Mouse (Mus musculus): ENCODE data around the gene Gpr68. TPM values are rescaled to one million over a fixed set of nuclear protein-coding genes. Genes with fewer than 3 reads are reported as not detected.

Gene Gpr68
- polyA plus RNA-seq, 1 experiment from 2014 or later, result 5.4 TPM

DNA sequence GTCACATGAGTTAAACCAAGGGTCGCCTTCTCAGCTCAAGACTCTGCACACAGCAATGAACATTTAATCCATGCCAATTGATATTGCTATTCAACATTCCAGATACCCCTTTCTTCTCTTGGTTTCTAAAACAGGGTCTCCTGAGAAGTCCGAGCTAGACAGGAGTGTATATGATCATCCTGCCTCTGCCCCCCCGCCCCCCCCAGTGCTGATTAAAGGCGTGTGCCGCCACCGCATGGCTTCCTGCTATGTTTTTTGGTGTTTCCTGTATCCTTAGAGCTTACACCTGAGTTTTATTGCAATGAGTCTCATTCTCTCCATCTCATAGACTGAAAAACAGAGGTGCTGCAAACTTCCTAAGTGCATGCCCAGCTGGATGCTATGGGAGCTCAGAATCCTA, 6.6 kb downstream of the Gpr68 start:
- 85% methylated on average over 6 of the region's 6 CpGs for WGBS
- H3K27me3 ChIP-seq (ENCODE audit: control insufficient read depth, insufficient read depth, low read length), result peaks cover 11% of the 10 kb centered on the region
- no peak for ATAC-seq (ENCODE audit: low read depth)

DNA sequence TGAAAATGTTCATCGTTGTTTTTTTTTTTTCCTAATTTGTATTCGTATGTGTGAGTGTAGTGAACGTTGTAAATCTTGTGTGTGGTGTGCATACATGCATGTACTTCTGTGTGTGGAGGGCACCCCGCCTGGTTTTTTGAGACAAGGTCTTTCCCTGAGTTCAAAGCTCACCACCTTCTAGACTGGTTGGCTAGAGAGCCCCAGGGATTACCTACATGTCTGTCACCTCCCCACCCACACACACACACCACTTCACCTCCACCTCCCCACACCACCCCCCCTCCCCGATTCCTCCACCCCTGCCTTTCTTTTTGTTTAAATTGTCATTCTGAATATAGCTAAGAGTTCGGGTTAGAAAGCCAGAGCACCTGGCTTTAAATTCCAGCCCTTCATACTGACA, 7.1 kb downstream of the Gpr68 start:
- no peaks in the 10 kb centered on the region for H3K9me3 ChIP-seq (ENCODE audit: control insufficient read depth, low read length)
- no peak overlapping the region for H3K4me2 ChIP-seq (ENCODE audit: low read depth, low read length)
- peaks cover 11% of the 10 kb centered on the region for H3K27me3 ChIP-seq (ENCODE audit: control insufficient read depth, insufficient read depth, low read length)
- H3K4me1 ChIP-seq (ENCODE audit: control insufficient read depth, insufficient read depth, low read length), result peaks cover 6% of the 10 kb centered on the region; the same call in 1 of the 2 replicates
- ATAC-seq (ENCODE audit: low read depth), result no peak
- no peak overlapping the region for H3K4me3 ChIP-seq (ENCODE audit: low read depth, low read length)
- 78% methylated on average over 6 of the region's 6 CpGs for WGBS
- H3K36me3 ChIP-seq (ENCODE audit: control insufficient read depth, insufficient read depth, low read length), result no peaks in the 10 kb centered on the region
- H3K9ac ChIP-seq (replicated peaks; ENCODE audit: low read depth, low read length), result no peak overlapping the region
- H3K27ac ChIP-seq (ENCODE audit: low read depth, low read length), result no peak overlapping the region

More for the DNA sequence above, 6.6 kb downstream of the Gpr68 start:
- no peaks in the 10 kb centered on the region for H3K9me3 ChIP-seq (ENCODE audit: control insufficient read depth, low read length)
- no peak overlapping the region for H3K9ac ChIP-seq (replicated peaks; ENCODE audit: low read depth, low read length)
- H3K36me3 ChIP-seq (ENCODE audit: control insufficient read depth, insufficient read depth, low read length), result no peaks in the 10 kb centered on the region
- peaks cover 6% of the 10 kb centered on the region; the same call in 1 of the 2 replicates for H3K4me1 ChIP-seq (ENCODE audit: control insufficient read depth, insufficient read depth, low read length)
- H3K4me2 ChIP-seq (ENCODE audit: low read depth, low read length), result no peak overlapping the region
- H3K27ac ChIP-seq (ENCODE audit: low read depth, low read length), result no peak overlapping the region
- H3K4me3 ChIP-seq (ENCODE audit: low read depth, low read length), result no peak overlapping the region

DNA sequence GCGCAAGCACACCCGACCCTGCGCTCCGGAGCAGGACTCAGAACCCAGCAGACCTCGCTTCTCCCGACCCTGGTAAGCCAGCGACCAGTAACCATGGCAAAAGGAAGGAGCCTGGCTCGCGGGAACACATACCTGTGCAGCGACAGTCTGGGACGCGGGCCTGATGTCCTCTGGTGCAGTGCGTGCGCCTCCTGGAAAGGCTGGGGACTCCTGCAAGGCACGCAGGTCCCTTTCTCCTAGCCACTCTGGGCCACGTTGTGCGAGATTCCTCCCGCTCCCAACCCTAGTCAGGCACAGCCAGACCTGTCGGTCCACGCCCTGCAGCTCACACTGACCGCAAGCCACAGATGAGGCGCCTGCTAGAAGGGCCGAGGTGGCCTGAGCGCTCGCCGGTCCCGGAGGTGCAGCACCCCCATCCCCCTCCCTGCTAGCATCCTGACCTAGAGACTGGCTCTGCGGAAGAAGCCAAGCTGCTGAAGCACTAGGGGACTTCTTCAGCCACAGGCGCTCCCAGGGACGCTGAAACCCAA, 8.8 kb downstream of the Gpr68 start:
- peak overlapping the region; percentile 33 for H3K4me3 ChIP-seq (ENCODE audit: low read depth, low read length)
- H3K4me1 ChIP-seq (ENCODE audit: control insufficient read depth, insufficient read depth, low read length), result peaks cover 6% of the 10 kb centered on the region; the same call in 1 of the 2 replicates
- WGBS, result under 1% methylated on average over 30 of the region's 30 CpGs
- H3K27ac ChIP-seq (ENCODE audit: low read depth, low read length), result peak overlapping the region; percentile 28; the same call in 1 of the 2 replicates
- peak; percentile 63; the same call in 1 of the 2 replicates for ATAC-seq (ENCODE audit: low read depth)
- peaks cover 11% of the 10 kb centered on the region for H3K27me3 ChIP-seq (ENCODE audit: control insufficient read depth, insufficient read depth, low read length)
- peak overlapping the region; percentile 54 for H3K9ac ChIP-seq (replicated peaks; ENCODE audit: low read depth, low read length)
- H3K36me3 ChIP-seq (ENCODE audit: control insufficient read depth, insufficient read depth, low read length), result no peaks in the 10 kb centered on the region
- H3K9me3 ChIP-seq (ENCODE audit: control insufficient read depth, low read length), result no peaks in the 10 kb centered on the region
- H3K4me2 ChIP-seq (ENCODE audit: low read depth, low read length), result peak overlapping the region; percentile 61

DNA sequence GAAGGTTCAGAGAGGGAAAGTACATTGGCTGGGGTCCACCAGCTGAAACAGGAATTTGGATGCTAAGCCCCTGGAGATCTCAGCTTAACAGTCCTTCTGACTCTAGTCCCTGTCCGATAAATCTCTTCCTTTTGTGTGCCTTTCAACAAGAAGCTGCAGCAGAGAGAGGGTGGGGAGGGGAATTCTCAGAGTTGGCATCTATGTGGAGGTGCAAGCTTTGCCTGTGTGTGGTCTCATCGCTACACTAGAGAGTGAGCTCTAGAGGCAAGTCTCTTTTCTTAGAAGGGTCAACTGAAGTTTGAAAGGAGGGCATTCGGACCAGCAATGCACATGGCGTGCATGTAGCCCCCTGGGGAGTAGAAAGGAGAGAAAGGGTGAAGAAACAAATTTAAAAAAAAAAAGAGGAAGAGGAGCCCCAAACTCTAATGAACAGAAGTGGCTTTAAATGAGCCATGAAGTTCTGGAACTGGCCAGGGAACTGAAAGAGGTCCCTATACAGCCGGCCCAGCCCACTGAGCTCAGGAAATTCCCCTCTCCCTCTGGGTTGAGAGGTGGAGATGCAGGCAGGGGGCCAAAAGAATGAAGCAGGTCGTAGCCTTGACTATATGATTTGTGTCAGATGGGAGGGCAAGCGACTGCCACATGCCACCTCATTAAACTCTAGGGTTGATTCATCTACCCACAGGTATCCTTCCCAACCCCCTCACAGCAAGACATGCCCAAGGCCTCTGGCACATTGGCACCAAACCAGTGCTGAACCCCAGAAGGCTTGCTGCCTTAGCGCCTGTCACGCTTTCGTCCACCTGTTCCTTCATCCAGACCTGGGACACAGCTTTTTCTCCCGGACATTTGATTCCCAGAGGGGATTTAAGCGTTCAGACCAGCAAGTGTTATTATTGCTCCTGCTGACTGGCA, 10.0 kb downstream of the Gpr68 start:
- Histone ChIP-seq H3K9me3 (ENCODE audit: control insufficient read depth, low read length) (no peaks in the 10 kb centered on the region), H3K36me3 (ENCODE audit: control insufficient read depth, insufficient read depth, low read length) (no peaks in the 10 kb centered on the region), H3K27ac (ENCODE audit: low read depth, low read length) (no peak overlapping the region), H3K4me2 (ENCODE audit: low read depth, low read length) (peak overlapping the region; percentile 61), H3K27me3 (ENCODE audit: control insufficient read depth, insufficient read depth, low read length) (peaks cover 11% of the 10 kb centered on the region), H3K4me3 (ENCODE audit: low read depth, low read length) (peak overlapping the region; percentile 33; the same call in 1 of the 2 replicates), H3K4me1 (ENCODE audit: control insufficient read depth, insufficient read depth, low read length) (peaks cover 6% of the 10 kb centered on the region; the same call in 1 of the 2 replicates), H3K9ac (replicated peaks; ENCODE audit: low read depth, low read length) (no peak overlapping the region)
- ATAC-seq (ENCODE audit: low read depth), result no peak
- 11% methylated on average over 12 of the region's 12 CpGs for WGBS

DNA sequence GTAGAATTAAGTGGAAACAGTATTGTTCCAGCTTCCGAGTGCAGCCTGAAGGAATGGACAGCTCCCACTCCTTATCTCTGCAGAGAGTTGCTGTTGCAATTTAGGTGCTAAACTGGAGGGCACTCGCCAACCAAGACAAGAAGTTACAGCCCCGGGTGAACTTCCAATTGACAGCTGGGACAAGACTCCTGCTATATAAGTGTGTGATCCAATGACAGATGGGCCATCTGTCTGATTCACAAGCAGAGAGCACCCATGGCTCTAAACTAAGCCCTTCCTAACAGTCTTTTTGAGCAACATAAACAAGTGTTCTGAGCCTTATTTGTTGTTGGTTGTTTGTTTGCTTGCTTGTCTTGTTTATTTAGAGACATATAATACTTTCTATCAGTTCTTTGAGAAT, 11.3 kb downstream of the Gpr68 start:
- H3K27me3 ChIP-seq (ENCODE audit: control insufficient read depth, insufficient read depth, low read length), result peaks cover 11% of the 10 kb centered on the region
- 39% methylated on average over 3 of the region's 3 CpGs for WGBS
- ATAC-seq (ENCODE audit: low read depth), result no peak

DNA sequence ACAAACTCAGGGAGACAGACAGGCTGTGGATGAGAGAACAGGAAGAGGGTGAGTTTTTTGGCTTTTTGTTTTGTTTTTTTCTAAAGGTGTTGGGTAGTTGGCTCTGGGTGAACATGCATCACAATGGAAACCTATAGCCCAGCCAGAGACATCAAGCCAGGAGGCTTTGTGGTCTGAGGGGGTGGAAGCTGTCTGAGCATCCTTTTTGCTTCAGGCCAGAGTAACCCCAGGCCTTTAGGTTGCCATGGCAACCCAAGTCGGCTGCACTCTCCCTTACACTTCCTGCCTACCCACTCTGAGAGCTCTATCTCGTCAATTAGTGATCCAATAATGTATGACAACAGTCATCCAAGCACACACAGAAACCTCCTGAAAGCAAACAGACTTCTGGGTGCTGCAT, 12.5 kb downstream of the Gpr68 start:
- Histone ChIP-seq H3K9ac (replicated peaks; ENCODE audit: low read depth, low read length) (no peak overlapping the region), H3K4me2 (ENCODE audit: low read depth, low read length) (no peak overlapping the region), H3K9me3 (ENCODE audit: control insufficient read depth, low read length) (no peaks in the 10 kb centered on the region), H3K4me3 (ENCODE audit: low read depth, low read length) (no peak overlapping the region), H3K4me1 (ENCODE audit: control insufficient read depth, insufficient read depth, low read length) (peaks cover 6% of the 10 kb centered on the region; the same call in 1 of the 2 replicates), H3K27ac (ENCODE audit: low read depth, low read length) (no peak overlapping the region), H3K36me3 (ENCODE audit: control insufficient read depth, insufficient read depth, low read length) (no peaks in the 10 kb centered on the region), H3K27me3 (ENCODE audit: control insufficient read depth, insufficient read depth, low read length) (peaks cover 11% of the 10 kb centered on the region)
- 4% methylated on average over 2 of the region's 2 CpGs for WGBS
- ATAC-seq (ENCODE audit: low read depth), result peak; percentile 26; the same call in 1 of the 2 replicates

More for the DNA sequence above, 11.3 kb downstream of the Gpr68 start:
- Histone ChIP-seq H3K4me2 (ENCODE audit: low read depth, low read length) (no peak overlapping the region), H3K9me3 (ENCODE audit: control insufficient read depth, low read length) (no peaks in the 10 kb centered on the region), H3K27ac (ENCODE audit: low read depth, low read length) (no peak overlapping the region), H3K4me3 (ENCODE audit: low read depth, low read length) (no peak overlapping the region), H3K36me3 (ENCODE audit: control insufficient read depth, insufficient read depth, low read length) (no peaks in the 10 kb centered on the region), H3K9ac (replicated peaks; ENCODE audit: low read depth, low read length) (no peak overlapping the region), H3K4me1 (ENCODE audit: control insufficient read depth, insufficient read depth, low read length) (peaks cover 6% of the 10 kb centered on the region; the same call in 1 of the 2 replicates)

DNA sequence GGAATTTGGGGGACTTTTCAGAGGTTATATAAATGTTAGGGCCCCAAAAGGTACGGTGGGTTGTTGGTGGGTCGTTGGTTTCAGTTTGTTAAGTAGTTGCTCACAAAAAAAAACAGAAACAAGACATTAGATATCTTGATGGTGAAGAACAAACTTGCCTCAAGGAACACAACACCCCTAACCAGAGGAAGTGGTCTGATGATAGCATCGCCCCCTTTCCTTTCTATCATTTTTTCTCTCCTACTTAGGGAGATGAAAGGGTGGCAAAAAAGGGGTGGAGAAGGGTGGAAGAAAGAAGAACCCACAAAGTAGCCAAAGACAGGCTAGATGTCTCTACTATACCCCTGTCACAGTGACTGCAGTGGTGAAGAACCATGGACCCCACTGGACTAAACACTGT, 17.4 kb downstream of the Gpr68 start:
- no peak for ATAC-seq (ENCODE audit: low read depth)

DNA sequence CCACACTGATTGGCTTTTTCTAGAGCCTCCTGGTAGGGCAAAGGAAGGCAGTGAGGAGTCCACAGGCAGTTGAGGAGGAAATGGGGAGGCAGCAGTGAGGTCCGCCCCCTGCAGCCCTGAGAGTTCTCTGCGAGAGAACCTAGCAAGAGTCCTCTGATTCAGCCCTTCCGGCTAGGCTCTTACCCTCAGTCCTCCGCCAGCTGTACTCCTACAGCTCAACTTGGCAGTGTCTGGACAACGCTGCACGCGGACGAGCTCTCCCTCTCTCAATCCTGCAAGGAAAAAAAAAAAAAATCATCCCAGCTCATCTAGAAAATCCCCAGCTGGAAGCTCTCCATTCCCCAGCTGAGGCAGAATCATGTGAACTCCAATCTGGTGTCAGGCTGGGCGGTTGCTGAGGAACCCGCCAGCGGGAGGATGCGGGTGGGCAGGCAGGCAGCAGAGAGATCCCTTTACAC, 20.2 kb downstream of the Gpr68 start:
- no peak overlapping the region for H3K9ac ChIP-seq (replicated peaks; ENCODE audit: low read depth, low read length)
- no peak overlapping the region for H3K4me3 ChIP-seq (ENCODE audit: low read depth, low read length)
- no peak overlapping the region for H3K27ac ChIP-seq (ENCODE audit: low read depth, low read length)
- ATAC-seq (ENCODE audit: low read depth), result no peak
- 49% methylated on average over 12 of the region's 12 CpGs for WGBS
- no peaks in the 10 kb centered on the region for H3K9me3 ChIP-seq (ENCODE audit: control insufficient read depth, low read length)
- no peaks in the 10 kb centered on the region for H3K27me3 ChIP-seq (ENCODE audit: control insufficient read depth, insufficient read depth, low read length)
- H3K4me1 ChIP-seq (ENCODE audit: control insufficient read depth, insufficient read depth, low read length), result no peaks in the 10 kb centered on the region
- H3K4me2 ChIP-seq (ENCODE audit: low read depth, low read length), result no peak overlapping the region
- H3K36me3 ChIP-seq (ENCODE audit: control insufficient read depth, insufficient read depth, low read length), result no peaks in the 10 kb centered on the region

More for the DNA sequence above, 17.4 kb downstream of the Gpr68 start:
- Histone ChIP-seq H3K4me1 (ENCODE audit: control insufficient read depth, insufficient read depth, low read length) (no peaks in the 10 kb centered on the region), H3K9me3 (ENCODE audit: control insufficient read depth, low read length) (no peaks in the 10 kb centered on the region), H3K27me3 (ENCODE audit: control insufficient read depth, insufficient read depth, low read length) (no peaks in the 10 kb centered on the region), H3K27ac (ENCODE audit: low read depth, low read length) (no peak overlapping the region), H3K36me3 (ENCODE audit: control insufficient read depth, insufficient read depth, low read length) (no peaks in the 10 kb centered on the region), H3K4me3 (ENCODE audit: low read depth, low read length) (no peak overlapping the region), H3K4me2 (ENCODE audit: low read depth, low read length) (no peak overlapping the region), H3K9ac (replicated peaks; ENCODE audit: low read depth, low read length) (no peak overlapping the region)
- 95% methylated on average over 3 of the region's 3 CpGs for WGBS

DNA sequence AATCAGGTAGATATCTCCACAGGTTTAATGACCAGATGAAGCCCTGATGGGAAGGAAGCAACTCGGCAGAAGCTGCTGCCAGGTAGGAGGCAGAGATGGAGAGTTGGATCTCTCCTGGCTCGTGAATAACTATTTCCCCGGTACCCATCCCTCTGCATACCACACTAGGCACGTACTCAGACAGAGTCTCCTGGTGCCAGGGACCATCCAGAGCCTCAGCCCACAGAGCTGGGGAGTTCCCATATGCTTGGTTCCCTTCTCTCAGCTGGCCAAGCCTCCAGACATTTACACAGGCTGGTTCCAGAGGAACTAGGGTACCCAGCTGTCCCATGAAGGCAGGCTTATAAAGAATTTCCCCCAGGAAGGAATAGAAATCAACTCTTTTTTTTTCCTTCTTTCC, 21.1 kb downstream of the Gpr68 start:
- no peaks in the 10 kb centered on the region for H3K27me3 ChIP-seq (ENCODE audit: control insufficient read depth, insufficient read depth, low read length)
- no peaks in the 10 kb centered on the region for H3K4me1 ChIP-seq (ENCODE audit: control insufficient read depth, insufficient read depth, low read length)
- H3K9me3 ChIP-seq (ENCODE audit: control insufficient read depth, low read length), result no peaks in the 10 kb centered on the region
- ATAC-seq (ENCODE audit: low read depth), result no peak
- no peaks in the 10 kb centered on the region for H3K36me3 ChIP-seq (ENCODE audit: control insufficient read depth, insufficient read depth, low read length)
- H3K27ac ChIP-seq (ENCODE audit: low read depth, low read length), result no peak overlapping the region
- 89% methylated on average over 4 of the region's 4 CpGs for WGBS
- H3K4me3 ChIP-seq (ENCODE audit: low read depth, low read length), result no peak overlapping the region
- H3K4me2 ChIP-seq (ENCODE audit: low read depth, low read length), result no peak overlapping the region
- no peak overlapping the region for H3K9ac ChIP-seq (replicated peaks; ENCODE audit: low read depth, low read length)
